Mouse (Mus musculus) heart, postnatal 4 days (tissue): ENCODE results near the gene Slc44a4. TPM values are rescaled to one million over a fixed set of nuclear protein-coding genes. Genes with fewer than 3 reads are reported as not detected.

ENCODE experiments used
- DNase-seq: peaks from one replicate; pipeline ENCODE4 v3.0.0; 2021
- total RNA-seq, 2 experiments: library from RNA; stranded (reverse); gene quantifications; 2 replicates each; pipeline ENCODE4 v1.2.3; 2021

Slc44a4 gene
- total RNA-seq = not detected

GRCm38 (mm10) chr17:34913930-34914665, at the start of gene Slc44a4:
Slc44a4 (plus strand) TSS chr17:34914466.
- DNase-seq = no peak

- no peak for DNase-seq
Measured at GRCm38 (mm10) chr17:34865981-34866380, 48.3 kb upstream of the Slc44a4 start.

- DNase-seq = no peak
Measured at GRCm38 (mm10) chr17:34874321-34874720, 39.9 kb upstream of the Slc44a4 start.

GRCm38 (mm10) chr17:34879336-34879879, 34.9 kb upstream of the Slc44a4 start, which contains the start of gene Zbtb12:
Zbtb12 (plus strand) TSS chr17:34879483.
- DNase-seq = no peak

DNA sequence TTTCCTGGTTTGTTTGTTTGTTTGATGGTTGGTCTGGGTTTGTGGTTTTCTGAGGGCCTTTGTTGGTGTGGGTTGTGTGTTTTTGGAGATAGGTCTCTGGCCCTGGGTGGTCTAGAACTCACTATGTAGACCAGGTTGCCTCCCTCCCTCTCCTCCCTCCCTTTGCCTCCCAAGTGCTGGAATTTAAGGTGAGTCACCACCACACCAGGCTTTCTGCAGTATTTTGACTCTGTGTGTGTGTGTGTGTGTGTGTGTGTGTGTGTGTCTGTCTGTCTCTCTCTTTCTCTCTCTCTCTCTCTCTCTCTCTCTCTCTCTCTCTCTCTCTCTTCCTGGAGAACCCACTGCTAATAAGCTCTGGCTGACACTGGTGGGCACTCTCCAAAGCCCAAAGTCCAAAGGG, 33.1 kb upstream of the Slc44a4 start:
- DNase-seq = no peak

DNA sequence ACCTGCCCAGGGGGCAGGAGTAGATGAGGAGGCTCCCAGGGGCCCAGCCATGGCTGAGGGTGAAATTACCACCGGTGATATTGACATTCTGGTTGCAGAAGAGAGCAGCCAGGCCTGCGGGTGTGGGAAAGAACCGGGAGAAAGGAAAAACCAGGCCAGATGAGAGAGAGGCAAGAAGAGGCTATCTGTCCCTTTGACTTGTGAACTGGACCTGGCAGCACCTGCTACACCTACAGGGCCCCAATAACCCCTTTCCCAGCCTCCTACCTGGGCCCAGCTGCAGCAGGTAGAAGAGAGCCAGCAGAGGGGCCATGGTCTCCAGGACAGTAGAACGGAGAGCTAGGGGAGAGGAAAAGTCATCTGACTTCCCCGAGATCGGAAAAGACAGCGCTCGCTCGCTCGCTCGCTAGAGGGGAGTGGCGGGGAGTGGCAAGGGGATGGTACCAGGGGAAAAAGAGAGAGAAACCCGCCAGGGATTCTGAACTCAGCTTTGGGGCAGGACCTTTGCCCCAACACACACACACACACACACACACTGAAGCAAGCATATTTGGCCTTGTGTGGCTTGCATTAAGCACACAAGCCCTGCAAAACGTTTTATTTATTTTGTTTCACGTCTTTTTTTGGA, 32.5 kb upstream of the Slc44a4 start, which contains the start of gene Gm20547:
TSS of gene Gm20547 (minus strand) at position 360 of the 628 bp plus-strand sequence.
- no peak for DNase-seq

DNA sequence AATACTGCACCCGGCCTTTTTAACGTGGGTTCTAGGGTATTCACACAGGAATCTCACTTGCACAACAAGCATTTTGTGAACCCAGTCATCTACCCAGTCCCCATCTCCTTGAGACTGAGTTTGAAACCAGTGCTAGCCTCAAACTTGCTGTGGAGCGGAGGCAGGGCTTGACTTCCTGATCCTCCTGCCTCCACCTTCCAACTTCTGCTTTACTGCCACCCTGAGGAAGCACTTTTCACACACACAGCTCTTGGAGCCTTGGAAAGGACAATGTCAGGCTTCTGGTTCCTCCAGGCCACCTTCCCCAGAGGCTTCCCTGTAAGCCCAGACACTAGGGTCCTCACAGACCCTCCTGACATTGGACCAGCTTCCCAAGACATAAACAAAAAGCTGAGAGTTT, 30.9 kb upstream of the Slc44a4 start:
- DNase-seq = no peak

- no peak for DNase-seq
Measured at GRCm38 (mm10) chr17:34884704-34885103, 29.6 kb upstream of the Slc44a4 start.

DNA sequence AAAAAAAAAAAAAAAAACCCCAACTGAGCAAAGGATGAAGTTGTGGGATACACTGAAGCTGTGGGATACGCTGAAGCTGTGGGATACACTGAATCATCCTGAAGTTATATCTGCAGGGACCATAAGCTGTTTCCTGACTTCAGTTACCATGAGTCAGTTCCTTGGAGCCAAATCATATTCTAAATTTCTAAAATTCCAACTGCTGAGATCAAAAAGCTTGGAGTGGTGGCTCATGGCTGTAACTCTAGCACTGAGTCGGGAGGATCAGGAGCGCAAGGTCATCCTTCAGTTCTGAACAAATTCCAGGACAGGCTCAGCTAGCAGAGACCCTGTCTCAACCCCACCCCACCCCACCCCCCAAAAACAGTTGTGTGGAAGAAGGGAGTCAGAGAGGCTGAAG, 28.7 kb upstream of the Slc44a4 start:
- no peak for DNase-seq

DNA sequence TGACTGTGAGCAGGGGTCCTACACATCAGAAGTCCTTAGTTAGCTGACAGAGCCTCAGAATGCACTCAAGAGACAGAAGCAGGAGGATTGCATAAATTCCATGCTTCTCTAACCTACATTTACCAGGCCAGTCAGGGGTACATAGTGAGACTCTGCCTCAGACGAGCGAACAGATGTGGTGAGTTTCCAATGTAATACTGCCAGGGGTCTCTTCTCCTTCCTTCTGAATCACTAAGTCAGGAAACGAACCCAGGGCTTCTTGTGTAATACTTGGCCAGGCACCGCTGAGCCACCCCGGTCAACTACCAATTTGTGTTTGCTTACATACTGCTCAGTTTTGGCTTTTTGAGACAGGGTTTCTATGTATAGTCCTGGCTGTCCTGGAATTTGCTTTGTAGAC, 26.3 kb upstream of the Slc44a4 start:
- no peak for DNase-seq

GRCm38 (mm10) chr17:34890074-34890743, 24.1 kb upstream of the Slc44a4 start:
- DNase-seq = no peak

- no peak for DNase-seq
Measured at GRCm38 (mm10) chr17:34891377-34891776, 22.9 kb upstream of the Slc44a4 start.

GRCm38 (mm10) chr17:34893072-34893824, 21.0 kb upstream of the Slc44a4 start:
- DNase-seq = no peak

GRCm38 (mm10) chr17:34894074-34894597, 20.1 kb upstream of the Slc44a4 start:
- DNase-seq = peak; percentile 96

- DNase-seq = peak; percentile 57
Measured at GRCm38 (mm10) chr17:34894801-34895530, 19.3 kb upstream of the Slc44a4 start.

- DNase-seq = no peak
Measured at GRCm38 (mm10) chr17:34895724-34896123, 18.5 kb upstream of the Slc44a4 start.

DNA sequence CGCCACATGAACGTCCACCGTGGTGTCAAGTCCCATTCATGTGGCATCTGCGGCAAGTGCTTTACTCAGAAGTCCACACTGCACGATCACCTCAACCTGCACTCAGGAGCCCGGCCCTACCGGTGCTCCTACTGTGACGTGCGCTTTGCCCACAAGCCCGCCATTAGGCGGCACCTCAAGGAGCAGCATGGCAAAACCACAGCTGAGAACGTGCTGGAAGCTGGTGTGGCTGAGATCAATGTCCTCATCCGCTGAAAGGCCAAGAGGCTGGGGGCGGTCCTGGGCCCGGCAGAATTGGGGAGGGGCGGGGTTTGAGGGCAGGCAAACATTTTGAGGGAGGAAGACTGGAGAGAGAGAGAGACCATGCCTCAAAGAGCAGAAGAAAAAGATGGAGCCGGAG, 17.9 kb upstream of the Slc44a4 start:
- DNase-seq = no peak

DNA sequence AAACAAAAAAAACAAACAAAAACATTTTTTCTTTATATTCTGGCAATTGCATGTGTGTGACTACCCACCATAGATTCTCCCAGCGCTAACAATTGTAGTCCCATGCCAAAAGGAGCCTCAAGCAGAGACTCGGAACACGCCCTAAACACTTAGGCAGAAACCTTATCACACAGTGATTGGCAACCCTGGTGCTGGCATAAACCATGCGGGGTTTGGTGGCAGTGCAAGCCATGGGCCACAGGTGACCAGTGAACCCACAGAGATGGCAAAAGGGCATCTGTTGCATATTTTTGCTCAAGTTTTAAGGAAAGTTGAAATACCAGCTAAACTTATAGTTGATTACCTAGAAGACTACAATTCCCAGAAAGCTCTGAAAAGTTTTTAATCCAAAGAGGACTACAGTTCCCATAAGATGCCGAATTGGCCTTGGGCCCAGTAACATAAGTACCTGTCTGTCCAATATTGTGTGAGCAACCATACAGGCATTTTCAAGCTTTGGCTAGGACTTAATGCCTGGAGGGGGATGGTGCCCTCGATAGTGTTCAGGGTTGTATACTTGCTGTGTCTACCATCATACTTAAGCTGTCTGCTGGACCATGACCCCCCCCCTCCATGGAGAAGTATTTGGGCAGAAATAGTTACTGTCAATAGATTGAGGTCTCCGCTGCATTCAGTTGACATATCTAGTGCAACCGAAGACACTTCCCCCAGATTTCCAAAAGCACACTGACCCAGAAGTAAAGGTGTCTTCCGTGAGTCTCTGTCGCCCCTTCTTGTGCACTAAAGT, 16.7 kb upstream of the Slc44a4 start:
- DNase-seq = peak; percentile 55

GRCm38 (mm10) chr17:34898160-34898586, 16.1 kb upstream of the Slc44a4 start, which contains the start of the genes C2 and Ehmt2:
C2 (minus strand) TSS chr17:34898265.
Ehmt2 (plus strand) TSS chr17:34898469.
- peak; percentile 82 for DNase-seq

GRCm38 (mm10) chr17:34898706-34899052, 15.6 kb upstream of the Slc44a4 start:
- DNase-seq = no peak
